Mouse (Mus musculus) heart, postnatal 0 days (tissue): ENCODE measurements at regions not wholly inside any gene's neighbourhood (a gene's known extent, or its start where the extent isn't known, plus 50 kb on each side); places are given as distances from the start of the nearest gene placed in this dataset.

Experiments
- CTCF ChIP-seq: IDR thresholded peaks from 2 replicates; pipeline ENCODE4 v1.5.1; 2016; ENCODE audit warnings: antibody characterized with exemption, control low read depth, low read depth
- EP300 ChIP-seq: IDR thresholded peaks from 2 replicates; pipeline ENCODE4 v1.6.1; 2016; ENCODE audit warnings: antibody characterized with exemption, low read depth

DNA sequence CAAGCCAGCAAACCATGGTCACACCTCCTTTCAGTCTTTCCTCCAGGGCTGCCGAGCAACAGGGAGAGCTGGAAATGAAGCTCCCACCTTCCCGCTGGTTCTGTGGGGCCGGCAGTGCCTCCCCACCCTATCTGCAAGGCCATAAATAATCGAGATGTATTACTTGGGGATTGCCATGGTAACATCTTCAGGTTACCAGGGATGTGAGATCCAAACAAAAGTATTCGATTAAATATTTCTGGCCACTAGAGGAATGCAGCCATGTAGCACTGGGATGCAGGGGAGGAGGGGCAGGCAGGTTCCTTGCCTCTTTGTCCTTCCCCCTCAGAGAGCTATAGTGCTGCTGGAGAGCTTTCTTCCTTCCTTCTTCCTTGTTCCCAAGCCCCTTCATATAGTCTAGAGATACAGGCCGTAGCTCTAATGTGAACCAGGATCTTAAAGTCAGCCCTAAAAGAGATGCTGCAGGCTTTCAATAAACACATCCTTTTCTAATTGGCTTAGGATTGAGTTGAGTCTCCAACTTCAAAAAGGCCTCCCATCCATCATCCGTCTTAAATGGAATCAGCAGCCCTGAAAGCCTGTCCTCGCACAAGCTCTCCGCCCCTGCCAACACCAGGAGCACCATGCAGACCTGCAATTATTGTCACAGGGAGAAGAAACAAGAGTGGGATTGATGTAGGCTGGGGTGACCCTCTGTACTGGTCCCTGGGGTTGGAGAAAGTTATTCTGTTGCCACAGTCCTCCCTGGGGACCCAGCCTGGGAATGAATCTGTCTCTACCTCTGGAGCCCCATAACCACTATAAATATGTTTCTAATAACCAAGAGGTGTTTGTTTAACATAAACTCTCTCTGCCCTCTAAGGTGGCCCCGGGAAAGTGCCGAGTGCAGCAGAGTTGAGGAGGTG is 290.6 kb upstream of the 4931429L15Rik start:
- TF ChIP-seq CTCF (no peak), EP300 (no peak)
